Mouse (Mus musculus) E14TG2a.4 (cell line): Measurements from ENCODE around the gene Gm20388.

ENCODE experiments used
- H3K27me3 ChIP-seq: 2 replicates; pipeline ENCODE4 v1.6.1; 2014; ENCODE audit warnings: low read length, control low read depth; ENCODE audit not compliant: insufficient read depth
- H3K36me3 ChIP-seq: 2 replicates; pipeline ENCODE4 v1.6.1; 2014; ENCODE audit warnings: low read length, control low read depth; ENCODE audit not compliant: insufficient read depth
- H3K4me1 ChIP-seq: replicated peaks from 2 replicates; pipeline ENCODE4 v1.6.1; 2014; ENCODE audit warnings: low read depth, low read length, control low read depth
- H3K4me3 ChIP-seq: replicated peaks from 2 replicates; pipeline ENCODE4 v1.5.1; 2014; ENCODE audit warnings: mild to moderate bottlenecking, low read length
- H3K9me3 ChIP-seq: 2 replicates; pipeline ENCODE4 v1.6.1; 2014; ENCODE audit warnings: low read length, control low read depth
- CTCF ChIP-seq: conservative IDR thresholded peaks from 2 replicates; pipeline ENCODE4 v1.5.1; 2014; ENCODE audit warnings: low read length
- NANOG ChIP-seq: IDR thresholded peaks from 2 replicates; pipeline ENCODE4 v1.6.1; 2014; ENCODE audit warnings: borderline replicate concordance, low read length, mixed read lengths
- POU5F1 ChIP-seq: IDR thresholded peaks from 2 replicates; pipeline ENCODE4 v1.6.1; 2014; ENCODE audit warnings: low read length, borderline replicate concordance

Gm20388 gene

DNA sequence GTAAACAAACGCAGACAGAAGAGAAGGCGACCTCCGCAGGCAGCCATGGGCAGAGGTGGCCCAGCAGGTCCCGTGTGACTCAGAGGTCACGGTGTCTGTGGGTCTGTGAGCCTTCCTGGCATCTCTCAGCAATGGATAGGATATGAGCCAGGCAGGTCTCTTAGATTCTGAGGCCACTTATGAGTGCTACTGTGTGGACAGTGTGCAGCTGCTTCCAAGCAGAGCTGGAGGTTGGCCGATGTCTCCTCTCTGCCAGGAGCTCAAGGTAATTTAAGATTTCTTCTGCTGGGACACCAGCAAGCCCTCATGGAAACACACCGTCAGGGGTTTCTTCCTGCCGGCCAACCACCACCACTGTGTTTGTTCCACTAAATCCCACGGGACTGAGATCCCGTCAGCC lies 4397.1 kb downstream of the Gm20388 start:
- Histone ChIP-seq H3K36me3 (peaks cover 62% of the 10 kb centered on the region), H3K4me3 (no peak overlapping the region), H3K4me1 (peaks cover 43% of the 10 kb centered on the region), H3K27me3 (no peaks in the 10 kb centered on the region), H3K9me3 (no peaks in the 10 kb centered on the region)
- TF ChIP-seq POU5F1 (no peak), CTCF (no peak), NANOG (no peak)

- Histone ChIP-seq H3K36me3 (peaks cover 56% of the 10 kb centered on the region), H3K27me3 (no peaks in the 10 kb centered on the region), H3K4me1 (peaks cover 33% of the 10 kb centered on the region), H3K4me3 (no peak overlapping the region), H3K9me3 (no peaks in the 10 kb centered on the region)
- TF ChIP-seq CTCF (no peak), NANOG (no peak), POU5F1 (no peak)
Observed at GRCm38 (mm10) chr8:124310509-124310908, 4399.9 kb downstream of the Gm20388 start.

DNA sequence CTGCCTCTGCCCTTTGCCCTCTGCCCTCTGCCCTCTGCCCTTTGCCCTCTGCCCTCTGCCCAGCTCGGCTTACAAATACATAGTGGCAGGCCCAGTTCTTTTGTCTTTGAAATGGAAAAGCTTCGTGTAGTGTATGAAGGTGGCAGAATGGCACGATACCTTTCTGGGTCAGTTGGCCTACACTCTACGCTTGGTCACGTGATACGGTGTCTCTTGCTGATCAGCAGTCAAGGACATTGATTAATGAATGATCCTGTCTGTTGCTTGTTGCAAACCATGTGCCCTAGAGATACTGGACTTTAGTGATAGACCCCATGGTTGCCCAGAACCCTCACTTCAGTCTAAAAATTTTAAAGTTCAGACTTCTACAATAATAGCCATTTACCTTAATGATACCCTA lies 4400.5 kb downstream of the Gm20388 start:
- Histone ChIP-seq H3K9me3 (no peaks in the 10 kb centered on the region), H3K27me3 (no peaks in the 10 kb centered on the region), H3K36me3 (peaks cover 50% of the 10 kb centered on the region), H3K4me3 (no peak overlapping the region), H3K4me1 (peaks cover 29% of the 10 kb centered on the region)
- TF ChIP-seq NANOG (no peak), POU5F1 (no peak), CTCF (no peak)

DNA sequence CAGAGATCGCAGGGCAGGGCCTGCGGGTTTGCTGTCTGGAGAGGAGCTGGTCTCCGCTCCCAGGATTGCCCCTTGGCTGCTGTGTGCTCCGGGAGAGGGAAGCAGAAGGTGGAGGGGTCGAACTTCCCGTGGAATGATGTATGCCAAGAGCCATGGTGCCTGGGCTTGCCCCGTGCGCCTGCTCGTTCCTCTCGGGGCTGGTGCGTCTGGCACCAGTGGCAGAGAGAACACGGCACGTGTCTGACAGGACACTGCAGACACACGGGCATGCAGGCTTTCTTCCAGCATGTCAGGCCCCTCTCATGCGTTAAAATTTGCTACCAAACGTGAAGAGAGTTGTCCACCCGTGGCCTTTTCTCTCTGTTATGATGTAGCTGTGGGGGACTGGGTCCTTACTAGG lies 4401.1 kb downstream of the Gm20388 start:
- TF ChIP-seq NANOG (no peak), CTCF (no peak), POU5F1 (no peak)
- Histone ChIP-seq H3K36me3 (peaks cover 47% of the 10 kb centered on the region), H3K4me1 (peaks cover 29% of the 10 kb centered on the region)

DNA sequence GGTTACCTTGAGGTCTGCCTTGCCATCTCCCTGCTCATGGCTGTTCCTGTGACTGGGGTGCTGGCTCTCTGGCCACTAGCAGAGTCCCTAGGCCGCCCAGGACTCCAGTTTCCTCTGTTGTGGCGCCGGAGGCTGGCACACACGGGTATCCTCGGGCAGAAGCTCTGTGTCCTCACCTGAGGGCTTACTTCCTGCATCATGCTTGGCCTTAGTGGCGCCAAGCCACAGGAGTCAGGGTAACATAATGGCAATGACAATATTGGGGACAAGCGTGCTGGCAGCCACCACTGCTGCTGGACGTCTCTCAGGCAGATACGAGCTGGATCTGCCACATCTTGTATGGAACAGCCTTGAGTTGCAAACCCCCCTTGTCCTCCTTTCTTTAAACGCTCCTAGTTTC lies 4401.6 kb downstream of the Gm20388 start:
- H3K4me1 ChIP-seq, result peaks cover 27% of the 10 kb centered on the region
- TF ChIP-seq NANOG (no peak), POU5F1 (no peak), CTCF (no peak)
- H3K27me3 ChIP-seq, result no peaks in the 10 kb centered on the region

More for the DNA sequence above, 4401.1 kb downstream of the Gm20388 start:
- Histone ChIP-seq H3K9me3 (no peaks in the 10 kb centered on the region), H3K4me3 (no peak overlapping the region), H3K27me3 (no peaks in the 10 kb centered on the region)

GRCm38 (mm10) chr8:124314803-124315202 lies 4404.2 kb downstream of the Gm20388 start:
- TF ChIP-seq CTCF (peak; percentile 52), POU5F1 (no peak), NANOG (no peak)
- Histone ChIP-seq H3K9me3 (no peaks in the 10 kb centered on the region), H3K27me3 (no peaks in the 10 kb centered on the region), H3K36me3 (peaks cover 25% of the 10 kb centered on the region), H3K4me1 (peaks cover 20% of the 10 kb centered on the region), H3K4me3 (no peak overlapping the region)

More for the DNA sequence above, 4401.6 kb downstream of the Gm20388 start:
- Histone ChIP-seq H3K4me3 (no peak overlapping the region), H3K36me3 (peaks cover 42% of the 10 kb centered on the region), H3K9me3 (no peaks in the 10 kb centered on the region)

GRCm38 (mm10) chr8:124316466-124317136 lies 4406.0 kb downstream of the Gm20388 start:
- H3K4me3 ChIP-seq, result no peak overlapping the region
- H3K27me3 ChIP-seq, result no peaks in the 10 kb centered on the region
- H3K36me3 ChIP-seq, result peaks cover 17% of the 10 kb centered on the region
- no peaks in the 10 kb centered on the region for H3K9me3 ChIP-seq
- no peak for TF ChIP-seq NANOG
- TF ChIP-seq POU5F1, result no peak
- TF ChIP-seq CTCF, result no peak
- H3K4me1 ChIP-seq, result peaks cover 25% of the 10 kb centered on the region

- Histone ChIP-seq H3K9me3 (no peaks in the 10 kb centered on the region), H3K27me3 (no peaks in the 10 kb centered on the region), H3K4me3 (no peak overlapping the region), H3K4me1 (peaks cover 26% of the 10 kb centered on the region), H3K36me3 (peaks cover 21% of the 10 kb centered on the region)
- TF ChIP-seq CTCF (no peak), NANOG (no peak), POU5F1 (no peak)
Observed at GRCm38 (mm10) chr8:124317191-124317682, 4406.6 kb downstream of the Gm20388 start.

DNA sequence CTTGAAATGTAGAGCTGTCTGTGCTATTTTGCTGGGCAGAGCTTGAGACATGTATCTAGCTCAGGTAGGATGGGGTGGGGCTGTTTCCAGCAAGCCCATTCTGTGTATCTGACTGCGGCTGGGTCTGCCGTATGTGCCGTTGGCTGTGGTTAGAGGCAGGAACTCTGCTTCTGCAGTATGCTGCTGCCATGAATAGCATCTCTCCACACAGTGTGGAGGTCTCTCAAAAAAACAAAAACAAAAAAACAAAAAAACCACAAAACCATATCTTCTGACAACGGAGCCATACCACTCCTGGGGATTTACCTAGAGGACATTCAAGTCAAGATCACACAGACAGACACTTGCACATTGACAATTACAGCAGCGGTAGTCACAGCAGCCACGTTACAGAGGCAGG lies 4407.2 kb downstream of the Gm20388 start:
- TF ChIP-seq POU5F1, result no peak
- TF ChIP-seq CTCF, result no peak
- no peak for TF ChIP-seq NANOG
- Histone ChIP-seq H3K4me1 (peaks cover 26% of the 10 kb centered on the region), H3K36me3 (peaks cover 27% of the 10 kb centered on the region), H3K27me3 (no peaks in the 10 kb centered on the region), H3K4me3 (no peak overlapping the region), H3K9me3 (no peaks in the 10 kb centered on the region)
